Mouse (Mus musculus) CD4-positive naive resting alpha-beta T cell, adult 76 days (primary cell): Measurements from ENCODE around the gene Phf24. TPM values are rescaled to one million over a fixed set of nuclear protein-coding genes. Genes with fewer than 3 reads are reported as not detected.

Experiments
- total RNA-seq: library from RNA; stranded (reverse); gene quantifications from one replicate; pipeline ENCODE4 v1.2.4, GENCODE M21; 2023

Gene Phf24
- not detected for total RNA-seq

GRCm38 (mm10) chr4:42916617-42917401 is at the start of gene Phf24:
Gene Phf24, plus strand, starts transcription at chr4:42916660.

GRCm38 (mm10) chr4:42874134-42874533 is 42.3 kb upstream of the Phf24 start, which contains the start of gene Fam205c:
Gene Fam205c, minus strand, starts transcription at chr4:42874234.

GRCm38 (mm10) chr4:42949676-42950051 is 33.2 kb downstream of the Phf24 start, which contains the start of gene Dnajb5:
Gene Dnajb5, plus strand, starts transcription at chr4:42949814.

GRCm38 (mm10) chr4:42969304-42969703 is 52.8 kb downstream of the Phf24 start, which contains the start of gene 1700022I11Rik:
Gene 1700022I11Rik, plus strand, starts transcription at chr4:42969604.

Other genes with a start within 250 kb of the Phf24 start
- gene 4930578G10Rik, start 181.1 kb upstream of the Phf24 start, total RNA-seq: not detected
- not detected for gene Ccl19, start 160.1 kb upstream of the Phf24 start, total RNA-seq
- not detected for gene Ccl21a, start 142.7 kb upstream of the Phf24 start, total RNA-seq
- gene Fam205a1, start 62.8 kb upstream of the Phf24 start, total RNA-seq: not detected
- not detected for gene Gm12394, start 59.9 kb upstream of the Phf24 start, total RNA-seq
- not detected for gene Fam205c, start 42.4 kb upstream of the Phf24 start, total RNA-seq
- gene Dnajb5, start 33.2 kb downstream of the Phf24 start, total RNA-seq: 34.9 TPM
- gene 1700022I11Rik, start 52.9 kb downstream of the Phf24 start, total RNA-seq: not detected
- 130 TPM for gene Vcp, start 83.8 kb downstream of the Phf24 start, total RNA-seq
- gene Fancg, start 93.8 kb downstream of the Phf24 start, total RNA-seq: 14.8 TPM
- gene Pigo, start 109.2 kb downstream of the Phf24 start, total RNA-seq: 42.0 TPM
- 43.4 TPM for gene Stoml2, start 115.0 kb downstream of the Phf24 start, total RNA-seq
- gene Fam214b, start 129.6 kb downstream of the Phf24 start, total RNA-seq: 7.8 TPM
- 1.6 TPM for gene Unc13b, start 142.3 kb downstream of the Phf24 start, total RNA-seq